Comparison of ENCODE assay signal across 12 mouse cellular contexts in genomic region chr7:98310266-98310665, GRCm38 (mm10). TPM values are rescaled to one million over a fixed set of nuclear protein-coding genes. Genes with fewer than 3 reads are reported as not detected.
"Had no signal": no experiment of that assay in that cellular context is flagged by ENCODE, and none has a peak within 500 bp of the region (broad histone marks: within the 10 kb centered on the region; RNA-seq: fewer than 3 reads in every experiment).

No protein-coding gene starts in this region.

- H3K27me3 ChIP-seq: midbrain, embryonic 15.5 days had no signal

- DNase-seq: kidney, adult 2 months; kidney, postnatal 25 days; layer of hippocampus, adult 9-11 months; lung, adult 2 months; lung, postnatal 36 days; thymus, adult 18-20 months; thymus, postnatal 36 days had no signal

- H3K9me3 ChIP-seq: megakaryocyte, embryonic 14.5 days; midbrain, embryonic 10.5 days; midbrain, embryonic 15.5 days had no signal

- H3K9ac ChIP-seq: midbrain, embryonic 15.5 days had no signal

- H3K27ac ChIP-seq: kidney, postnatal 0 days; midbrain, embryonic 15.5 days had no signal

- H3K36me3 ChIP-seq: midbrain, embryonic 10.5 days; midbrain, embryonic 15.5 days had no signal

RNA-seq across cellular contexts. Expression of gene Tsku, which starts 50.9 kb away (rescaled TPM):
- polyA plus RNA-seq: inflammation-experienced regulatory T-cells, adult 6 months had no signal
